Mouse (Mus musculus) heart, postnatal 0 days (tissue): ENCODE results near the gene Synpr.

ENCODE experiments used
- CTCF ChIP-seq: IDR thresholded peaks from 2 replicates; pipeline ENCODE4 v1.5.1; 2016; ENCODE audit warnings: antibody characterized with exemption, control low read depth, low read depth
- EP300 ChIP-seq: IDR thresholded peaks from 2 replicates; pipeline ENCODE4 v1.6.1; 2016; ENCODE audit warnings: antibody characterized with exemption, low read depth

DNA sequence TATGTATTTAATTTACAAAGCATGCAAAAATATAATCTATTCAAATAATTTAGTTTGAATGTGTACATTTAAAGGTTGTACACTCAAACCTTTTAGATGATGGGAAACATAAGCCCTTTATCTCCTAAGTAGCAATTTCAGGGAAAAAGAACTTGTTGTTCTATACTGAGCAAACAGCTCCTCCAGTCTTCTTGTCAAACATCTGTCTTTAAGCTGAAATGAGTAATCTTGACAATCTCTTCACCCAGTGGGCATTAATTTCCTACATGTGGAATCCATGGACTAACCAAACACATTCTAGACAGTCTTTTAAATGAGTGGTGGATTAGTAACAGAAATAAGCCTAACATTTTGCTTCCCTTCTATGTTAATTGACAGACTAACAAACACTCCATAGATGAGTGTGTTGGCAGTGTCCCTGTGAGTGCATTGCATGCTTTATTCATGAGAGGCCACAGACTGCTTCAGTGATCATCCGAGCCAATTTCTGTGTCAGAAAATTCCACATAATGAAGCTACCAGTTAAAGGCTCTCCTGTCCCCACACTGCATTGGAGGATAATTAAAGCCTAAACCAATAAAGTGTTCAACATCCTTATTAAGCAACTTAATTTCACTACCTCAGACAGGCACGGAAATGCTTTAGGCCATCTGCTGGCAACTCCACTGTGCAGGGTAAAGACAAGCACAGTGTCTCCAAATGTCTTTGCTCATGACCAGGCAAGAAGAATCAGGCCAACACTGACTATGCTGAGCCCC lies 367.1 kb downstream of the Synpr start:
- no peak for TF ChIP-seq CTCF
- TF ChIP-seq EP300: no peak
